Comparison of ENCODE assay signal across 18 mouse cellular contexts in genomic region chr4:95723615-95724014, GRCm38 (mm10).
DNase-seq lines count a peak whose midpoint lies in the region; ATAC-seq and TF ChIP-seq lines count a peak whose summit lies in the region.
"Had no signal": no experiment of that assay in that cellular context is flagged by ENCODE, and none has a peak within 500 bp of the region (broad histone marks: within the 10 kb centered on the region; RNA-seq: fewer than 3 reads in every experiment).

No protein-coding gene starts in this region.

- no peak overlapping the region for H3K27ac ChIP-seq in hindbrain, postnatal 0 days
- H3K27ac ChIP-seq in hindbrain, embryonic 14.5 days = no peak overlapping the region
- H3K27ac ChIP-seq in lung, embryonic 14.5 days (ENCODE audit: low read depth) = no peak overlapping the region
- no peak overlapping the region for H3K27ac ChIP-seq in stomach, postnatal 0 days (replicated peaks)
- H3K27ac ChIP-seq: embryonic facial prominence, embryonic 12.5 days; heart, embryonic 15.5 days; midbrain, embryonic 12.5 days had no signal

- TF ChIP-seq EP300 in stomach, postnatal 0 days (optimal IDR thresholded peaks at IDR 0.05) = no peak

- H3K4me1 ChIP-seq in hindbrain, postnatal 0 days (ENCODE audit: insufficient read depth, low read length) = no peaks in the 10 kb centered on the region
- no peaks in the 10 kb centered on the region for H3K4me1 ChIP-seq in hindbrain, embryonic 14.5 days (replicated peaks; ENCODE audit: control insufficient read depth, insufficient read depth, low read length)
- no peaks in the 10 kb centered on the region for H3K4me1 ChIP-seq in lung, embryonic 14.5 days (ENCODE audit: insufficient read depth)
- H3K4me1 ChIP-seq in stomach, postnatal 0 days (replicated peaks; ENCODE audit: control insufficient read depth, insufficient read depth) = no peaks in the 10 kb centered on the region
- H3K4me1 ChIP-seq: embryonic facial prominence, embryonic 12.5 days; heart, embryonic 15.5 days; midbrain, embryonic 12.5 days had no signal

- no peaks in the 10 kb centered on the region for H3K36me3 ChIP-seq in hindbrain, postnatal 0 days (ENCODE audit: insufficient read depth, low read length)
- H3K36me3 ChIP-seq in hindbrain, embryonic 14.5 days (replicated peaks; ENCODE audit: control insufficient read depth, insufficient read depth) = no peaks in the 10 kb centered on the region
- no peaks in the 10 kb centered on the region for H3K36me3 ChIP-seq in lung, embryonic 14.5 days (ENCODE audit: insufficient read depth)
- no peaks in the 10 kb centered on the region for H3K36me3 ChIP-seq in stomach, postnatal 0 days (ENCODE audit: control insufficient read depth, insufficient read depth, low read length)
- H3K36me3 ChIP-seq: embryonic facial prominence, embryonic 12.5 days; G1E; heart, embryonic 15.5 days; midbrain, embryonic 12.5 days had no signal

- H3K9me3 ChIP-seq in hindbrain, postnatal 0 days (ENCODE audit: low read length) = no peaks in the 10 kb centered on the region
- no peaks in the 10 kb centered on the region for H3K9me3 ChIP-seq in hindbrain, embryonic 14.5 days (ENCODE audit: control insufficient read depth, low read length)
- H3K9me3 ChIP-seq in lung, embryonic 14.5 days (ENCODE audit: low read depth, low read length) = no peaks in the 10 kb centered on the region
- H3K9me3 ChIP-seq in stomach, postnatal 0 days (ENCODE audit: control insufficient read depth, low read length) = no peaks in the 10 kb centered on the region
- H3K9me3 ChIP-seq: embryonic facial prominence, embryonic 12.5 days; G1E; heart, embryonic 15.5 days; midbrain, embryonic 12.5 days had no signal

- no peak overlapping the region for H3K4me2 ChIP-seq in hindbrain, postnatal 0 days (ENCODE audit: low read depth, low read length)
- no peak overlapping the region for H3K4me2 ChIP-seq in hindbrain, embryonic 14.5 days (replicated peaks)
- no peak overlapping the region for H3K4me2 ChIP-seq in lung, embryonic 14.5 days
- H3K4me2 ChIP-seq in stomach, postnatal 0 days (replicated peaks; ENCODE audit: low read depth) = no peak overlapping the region
- H3K4me2 ChIP-seq: embryonic facial prominence, embryonic 12.5 days; heart, embryonic 15.5 days; midbrain, embryonic 12.5 days had no signal

- no peak overlapping the region for H3K4me3 ChIP-seq in hindbrain, postnatal 0 days (ENCODE audit: low read length)
- H3K4me3 ChIP-seq in hindbrain, embryonic 14.5 days (replicated peaks; ENCODE audit: low read length) = no peak overlapping the region
- no peak overlapping the region for H3K4me3 ChIP-seq in lung, embryonic 14.5 days (ENCODE audit: low read depth, low read length)
- H3K4me3 ChIP-seq in stomach, postnatal 0 days (ENCODE audit: low read depth, low read length) = no peak overlapping the region
- H3K4me3 ChIP-seq: embryonic facial prominence, embryonic 12.5 days; heart, embryonic 15.5 days; midbrain, embryonic 12.5 days; myocyte had no signal

- H3K27me3 ChIP-seq in hindbrain, postnatal 0 days (ENCODE audit: insufficient read depth, low read length) = no peaks in the 10 kb centered on the region
- H3K27me3 ChIP-seq in hindbrain, embryonic 14.5 days (ENCODE audit: control insufficient read depth, insufficient read depth, low read length) = no peaks in the 10 kb centered on the region
- H3K27me3 ChIP-seq in lung, embryonic 14.5 days (ENCODE audit: insufficient read depth, low read length) = no peaks in the 10 kb centered on the region
- no peaks in the 10 kb centered on the region for H3K27me3 ChIP-seq in stomach, postnatal 0 days (ENCODE audit: control insufficient read depth, insufficient read depth, low read length)
- H3K27me3 ChIP-seq: embryonic facial prominence, embryonic 12.5 days; heart, embryonic 15.5 days; midbrain, embryonic 12.5 days had no signal

- TF ChIP-seq CTCF in hindbrain, postnatal 0 days (IDR thresholded peaks at IDR 0.05; ENCODE audit: low read depth) = peak; percentile 31; the same call in 1 of the 2 replicates
- peak; percentile 51 for TF ChIP-seq CTCF in lung, embryonic 14.5 days (IDR thresholded peaks at IDR 0.05; ENCODE audit: low read depth)
- peak; percentile 68 for TF ChIP-seq CTCF in stomach, postnatal 0 days (IDR thresholded peaks at IDR 0.05; ENCODE audit: low read depth)

- no peak overlapping the region for H3K9ac ChIP-seq in hindbrain, postnatal 0 days (replicated peaks; ENCODE audit: low read length)
- H3K9ac ChIP-seq in hindbrain, embryonic 14.5 days = no peak overlapping the region
- H3K9ac ChIP-seq in lung, embryonic 14.5 days = no peak overlapping the region
- no peak overlapping the region for H3K9ac ChIP-seq in stomach, postnatal 0 days (ENCODE audit: low read length)
- H3K9ac ChIP-seq: embryonic facial prominence, embryonic 12.5 days; heart, embryonic 15.5 days; midbrain, embryonic 12.5 days had no signal

- no peak for ATAC-seq in CD4-positive, CD25-positive, alpha-beta regulatory T cell, adult 4 months
- no peak for ATAC-seq in hindbrain, postnatal 0 days
- ATAC-seq in hindbrain, embryonic 14.5 days (ENCODE audit: low FRiP score) = no peak
- no peak for ATAC-seq in lung, embryonic 14.5 days (ENCODE audit: insufficient read depth)
- no peak for ATAC-seq in stomach, postnatal 0 days (ENCODE audit: low FRiP score, low TSS enrichment)

- peak; percentile 31 for DNase-seq in CD4-positive, CD25-positive, alpha-beta regulatory T cell, adult 2 months (ENCODE audit: low read depth, low spot score)
- DNase-seq in hindbrain, postnatal 0 days (ENCODE audit: low spot score) = no peak
- DNase-seq in hindbrain, embryonic 14.5 days (ENCODE audit: low spot score) = no peak
- no peak for DNase-seq in lung, embryonic 14.5 days
- DNase-seq in lung, postnatal 4 days = no peak
- no peak for DNase-seq in stomach, postnatal 0 days (ENCODE audit: low spot score)
- no peak for DNase-seq in spleen, postnatal 36 days (ENCODE audit: low spot score in 2 of 2)
- DNase-seq: adrenal gland, postnatal 14 days; cerebellum, postnatal 36 days; kidney, adult 8-10 months; lung, postnatal 10 days; thymus, postnatal 14 days had no signal
